Mouse (Mus musculus) olfactory bulb, adult 2 months (tissue): ENCODE measurements at regions not wholly inside any gene's neighbourhood (a gene's known extent, or its start where the extent isn't known, plus 50 kb on each side); places are given as distances from the start of the nearest gene placed in this dataset.

ENCODE experiments used
- CTCF ChIP-seq: fragments of 200-500 bp; IDR thresholded peaks from 2 replicates; pipeline ENCODE4 v1.5.1; 2012; ENCODE audit warnings: low read depth, mild to moderate bottlenecking, low read length, moderate library complexity; ENCODE audit not compliant: insufficient read depth
- POLR2A ChIP-seq: fragments of 200-500 bp; IDR thresholded peaks from 2 replicates; pipeline ENCODE4 v1.6.1; 2012; ENCODE audit warnings: mild to moderate bottlenecking, low read depth, low read length, moderate library complexity; ENCODE audit not compliant: insufficient read depth

GRCm38 (mm10) chr17:47255209-47255608 lies 113.5 kb upstream of the Mrps10 start:
- TF ChIP-seq CTCF, result no peak
- TF ChIP-seq POLR2A, result no peak
